Mouse (Mus musculus) MEL (cell line): ENCODE measurements around the gene Sarnp.

ENCODE experiments used
- BHLHE40 ChIP-seq: IDR thresholded peaks from 2 replicates; pipeline ENCODE4 v1.6.1; 2012; ENCODE audit warnings: low read depth, mild to moderate bottlenecking, inconsistent platforms, low read length, improper control_type of control experiment, borderline replicate concordance
- CTCF ChIP-seq, 3 experiments: IDR thresholded peaks in 2 of 3; conservative IDR thresholded peaks in 1 of 3; 2 replicates each; pipeline ENCODE4 v1.5.1; 2011 to 2012; ENCODE audit warnings: low read length in 3 of 3, low read depth in 2 of 3, mild to moderate bottlenecking in 2 of 3, improper control_type of control experiment in 1 of 3, inconsistent platforms in 1 of 3, mixed read lengths in 1 of 3, moderate library complexity in 1 of 3; ENCODE audit not compliant: control insufficient read depth in 1 of 3, insufficient read depth in 1 of 3, poor library complexity in 1 of 3, severe bottlenecking in 1 of 3
- POLR2A ChIP-seq, 2 experiments: IDR thresholded peaks; 2 replicates each; pipeline ENCODE4 v1.6.1; 2011 to 2012; ENCODE audit warnings: low read length in 2 of 2, mild to moderate bottlenecking in 2 of 2, control low read depth in 1 of 2, improper control_type of control experiment in 1 of 2, low read depth in 1 of 2, moderate library complexity in 1 of 2; ENCODE audit not compliant: control insufficient read depth in 1 of 2, insufficient read depth in 1 of 2, poor library complexity in 1 of 2
- POLR2AphosphoS5 ChIP-seq: IDR thresholded peaks from 2 replicates; pipeline ENCODE4 v1.6.1; 2012; ENCODE audit warnings: low read depth, borderline replicate concordance, mild to moderate bottlenecking, inconsistent platforms, low read length, moderate library complexity, mixed read lengths
- UBTF ChIP-seq: IDR thresholded peaks from 2 replicates; pipeline ENCODE4 v1.6.1; 2012; ENCODE audit warnings: low read depth, mild to moderate bottlenecking, inconsistent platforms, low read length, improper control_type of control experiment, moderate library complexity, borderline replicate concordance; ENCODE audit not compliant: insufficient read depth
- ZMIZ1 ChIP-seq: IDR thresholded peaks from 2 replicates; pipeline ENCODE4 v1.6.1; 2012; ENCODE audit warnings: low read depth, mild to moderate bottlenecking, inconsistent platforms, low read length, improper control_type of control experiment, moderate library complexity
- ZNF384 ChIP-seq: IDR thresholded peaks from 2 replicates; pipeline ENCODE4 v1.6.1; 2012; ENCODE audit warnings: low read depth, mild to moderate bottlenecking, inconsistent platforms, low read length, improper control_type of control experiment

- TF ChIP-seq POLR2AphosphoS5 (no peak), ZNF384 (no peak), ZMIZ1 (no peak), CTCF (IDR thresholded peaks at IDR 0.05 in 2 of 3, conservative IDR thresholded peaks at IDR 0.05 in 1 of 3; ENCODE audit: control insufficient read depth in 1 of 3, insufficient read depth in 1 of 3, low read depth in 2 of 3, low read length in 3 of 3, poor library complexity in 1 of 3, severe bottlenecking in 1 of 3) (no peak), BHLHE40 (no peak), UBTF (no peak), POLR2A (IDR thresholded peaks at IDR 0.05; ENCODE audit: control insufficient read depth in 1 of 2, insufficient read depth in 1 of 2, low read depth in 1 of 2, low read length in 2 of 2, poor library complexity in 1 of 2) (no peak)
These were observed 49.4 kb downstream of the Sarnp start for GRCm38 (mm10) chr10:128866518-128866917.
